Mouse (Mus musculus) midbrain, embryonic 11.5 days (tissue): ENCODE results near the gene Gas6. TPM values are rescaled to one million over a fixed set of nuclear protein-coding genes. Genes with fewer than 3 reads are reported as not detected.

Source experiments
- ATAC-seq: fragments of 200-750 bp; cut with Nextera tagmentation; 2 replicates; pipeline ENCODE4 v1.8.0; 2017; ENCODE audit warnings: moderate TSS enrichment, moderate library complexity; ENCODE audit not compliant: low FRiP score
- DNase-seq: peaks from one replicate; pipeline ENCODE4 v3.0.0; 2015; ENCODE audit warnings: low spot score; ENCODE audit errors: missing footprints
- H3K27ac ChIP-seq: fragments of 300-500 bp; sonication (generic); 2 replicates; pipeline ENCODE4 v1.5.1; 2014; ENCODE audit warnings: low read depth, low read length
- H3K27me3 ChIP-seq: fragments of 300-500 bp; sonication (generic); 2 replicates; pipeline ENCODE4 v1.6.1; 2014; ENCODE audit warnings: mild to moderate bottlenecking, low read length, moderate library complexity, mixed read lengths; ENCODE audit not compliant: control insufficient read depth, insufficient read depth
- H3K36me3 ChIP-seq: fragments of 300-500 bp; sonication (generic); 2 replicates; pipeline ENCODE4 v1.6.1; 2014; ENCODE audit warnings: mild to moderate bottlenecking, low read length, moderate library complexity, mixed read lengths; ENCODE audit not compliant: control insufficient read depth, insufficient read depth
- H3K4me1 ChIP-seq: fragments of 300-500 bp; sonication (generic); 2 replicates; pipeline ENCODE4 v1.6.1; 2014; ENCODE audit warnings: low read length; ENCODE audit not compliant: control insufficient read depth, insufficient read depth
- H3K4me2 ChIP-seq: fragments of 300-500 bp; sonication (generic); 2 replicates; pipeline ENCODE4 v1.6.1; 2014; ENCODE audit warnings: mild to moderate bottlenecking, moderate library complexity
- H3K4me3 ChIP-seq: fragments of 300-500 bp; sonication (generic); 2 replicates; pipeline ENCODE4 v1.5.1; 2014; ENCODE audit warnings: low read depth, low read length
- H3K9ac ChIP-seq: fragments of 300-500 bp; sonication (generic); 2 replicates; pipeline ENCODE4 v1.6.1; 2014; ENCODE audit warnings: low read length
- H3K9me3 ChIP-seq: fragments of 300-500 bp; sonication (generic); 2 replicates; pipeline ENCODE4 v1.6.1; 2016; ENCODE audit warnings: low read length; ENCODE audit not compliant: control insufficient read depth
- WGBS: fragments of 180-500 bp; shearing (Covaris S2); extraction: QIAGEN DNeasy Blood & Tissue Kit; methylation state at CpG from one replicate; pipeline ENCODE4 v1.1.7; 2014; 5-methylcytosine and 5-hydroxymethylcytosine counted together
- polyA plus RNA-seq: library from polyadenylated mRNA; unstranded; fragments of >200 nt; fragmentation: Nextera tagmentation; extraction: Ambion mirVana; gene quantifications from 2 replicates; pipeline ENCODE4 v1.2.1, GENCODE M21; 2014

The Gas6 gene
- polyA plus RNA-seq, 1 experiment from 2014 or later: 8.8 TPM

DNA sequence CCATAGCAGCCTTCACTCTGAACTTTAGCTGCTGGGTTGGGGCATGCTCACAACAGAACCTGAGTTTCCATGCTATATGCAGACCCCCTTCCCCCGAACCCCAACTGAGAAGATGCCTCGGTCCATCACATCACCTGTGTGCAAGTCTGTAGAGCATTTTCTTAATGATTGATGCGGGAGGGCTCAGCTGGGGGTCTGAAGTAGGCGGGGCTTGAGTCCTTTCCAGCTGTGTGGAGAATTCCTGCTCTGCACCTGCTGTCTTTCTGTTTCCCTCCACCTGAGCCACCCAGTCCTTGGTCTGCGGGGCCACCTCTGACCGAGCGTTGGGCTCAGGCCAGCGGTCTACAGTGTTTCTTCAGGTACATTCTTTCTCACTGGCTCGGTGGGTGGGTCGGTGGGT is 59.4 kb downstream of the Gas6 start, which contains the start of gene Tmem255b:
Gene Tmem255b, plus strand, starts transcription at position 301 of the 400 bp plus-strand sequence.
- WGBS: 19% methylated on average over 10 of the region's 10 CpGs
- Histone ChIP-seq H3K4me3 (no peak within 1 kb of the TSS), H3K36me3 (no peaks in the 10 kb centered on the region), H3K27ac (no peak within 1 kb of the TSS), H3K9ac (no peak within 1 kb of the TSS), H3K27me3 (peaks cover 3% of the 10 kb centered on the region; the same call in 1 of the 2 replicates), H3K4me1 (peaks cover 3% of the 10 kb centered on the region), H3K4me2 (no peak within 1 kb of the TSS), H3K9me3 (no peaks in the 10 kb centered on the region)
- ATAC-seq (no peak), DNase-seq (no peak)

DNA sequence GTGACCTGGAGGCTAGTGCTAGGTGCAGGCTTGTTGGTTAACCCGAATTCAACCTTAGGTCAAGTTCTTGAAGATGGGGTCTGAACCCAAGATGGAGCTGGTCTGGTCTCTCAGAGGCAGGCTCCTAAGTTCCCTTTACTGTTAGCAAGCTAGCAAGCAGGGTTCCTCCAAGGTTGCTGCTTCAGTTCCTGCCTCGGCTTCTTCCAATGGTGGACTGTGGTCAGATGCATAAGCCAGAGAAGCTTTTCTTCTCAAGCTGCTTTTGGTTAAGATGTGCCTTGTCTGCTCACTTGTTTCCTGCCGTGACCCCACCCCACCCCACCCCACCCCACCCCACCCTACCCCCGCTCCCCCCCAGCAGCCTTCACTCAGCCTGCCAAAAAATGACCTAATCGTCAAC is 61.2 kb downstream of the Gas6 start:
- ATAC-seq (no peak), DNase-seq (no peak)
- no peaks in the 10 kb centered on the region for H3K9me3 ChIP-seq
- H3K27me3 ChIP-seq: peaks cover 3% of the 10 kb centered on the region; the same call in 1 of the 2 replicates
- H3K4me2 ChIP-seq: no peak overlapping the region
- H3K27ac ChIP-seq: no peak overlapping the region
- H3K4me1 ChIP-seq: peaks cover 3% of the 10 kb centered on the region
- no peak overlapping the region for H3K9ac ChIP-seq
- no peaks in the 10 kb centered on the region for H3K36me3 ChIP-seq
- 82% methylated on average over 5 of the region's 5 CpGs for WGBS
- no peak overlapping the region for H3K4me3 ChIP-seq

DNA sequence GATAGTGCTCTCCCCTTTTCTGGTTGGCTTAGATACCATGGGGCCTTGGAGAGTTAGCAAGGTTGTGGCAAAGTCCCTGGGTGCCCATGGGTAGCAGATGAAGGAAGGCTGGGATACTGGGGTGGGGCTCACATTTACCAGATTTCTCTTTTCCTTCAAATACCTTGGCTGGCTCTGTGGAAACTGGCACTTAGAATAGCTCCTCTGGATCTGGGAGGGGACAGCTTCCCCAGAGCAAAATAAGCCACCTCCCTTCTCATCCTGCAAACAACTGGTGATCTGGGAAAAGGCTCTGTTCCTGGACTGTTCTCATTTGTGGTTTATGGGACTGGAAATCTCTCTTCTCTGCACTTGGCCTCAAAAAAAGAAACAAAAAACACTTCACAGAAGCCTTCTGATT is 63.4 kb downstream of the Gas6 start:
- H3K36me3 ChIP-seq: no peaks in the 10 kb centered on the region
- DNase-seq (no peak), ATAC-seq (no peak)
- H3K4me2 ChIP-seq: no peak overlapping the region
- no peak overlapping the region for H3K27ac ChIP-seq
- no peak overlapping the region for H3K9ac ChIP-seq
- H3K4me1 ChIP-seq: peaks cover 3% of the 10 kb centered on the region
- no peaks in the 10 kb centered on the region for H3K9me3 ChIP-seq
- peaks cover 3% of the 10 kb centered on the region; the same call in 1 of the 2 replicates for H3K27me3 ChIP-seq
- H3K4me3 ChIP-seq: no peak overlapping the region

DNA sequence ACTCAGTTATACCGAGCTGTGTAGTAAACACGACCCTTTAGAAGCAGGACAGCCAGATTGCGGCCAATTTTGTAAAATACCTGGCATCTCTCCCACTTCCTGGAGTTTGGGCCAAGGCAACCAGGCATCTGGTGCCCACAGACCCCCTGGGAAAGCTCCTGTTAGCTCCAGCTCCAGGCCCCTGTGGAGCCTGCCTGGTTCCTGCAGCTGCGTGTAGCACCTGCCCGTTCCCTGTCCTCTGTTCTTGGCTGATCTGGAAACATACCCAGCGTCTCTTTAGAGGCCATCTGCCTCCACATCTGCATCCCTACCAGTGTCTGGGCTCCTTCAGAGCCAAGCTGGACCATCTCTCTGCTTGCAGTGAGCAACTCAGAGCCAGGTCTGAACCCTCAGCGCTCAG is 63.9 kb downstream of the Gas6 start:
- H3K4me1 ChIP-seq: peaks cover 1% of the 10 kb centered on the region
- ATAC-seq: no peak
- H3K9ac ChIP-seq: no peak overlapping the region
- H3K27ac ChIP-seq: no peak overlapping the region
- H3K4me3 ChIP-seq: no peak overlapping the region
- H3K9me3 ChIP-seq: no peaks in the 10 kb centered on the region
- no peaks in the 10 kb centered on the region for H3K36me3 ChIP-seq
- H3K4me2 ChIP-seq: no peak overlapping the region
- DNase-seq: no peak
- 84% methylated on average over 7 of the region's 7 CpGs for WGBS
- peaks cover 3% of the 10 kb centered on the region; the same call in 1 of the 2 replicates for H3K27me3 ChIP-seq

DNA sequence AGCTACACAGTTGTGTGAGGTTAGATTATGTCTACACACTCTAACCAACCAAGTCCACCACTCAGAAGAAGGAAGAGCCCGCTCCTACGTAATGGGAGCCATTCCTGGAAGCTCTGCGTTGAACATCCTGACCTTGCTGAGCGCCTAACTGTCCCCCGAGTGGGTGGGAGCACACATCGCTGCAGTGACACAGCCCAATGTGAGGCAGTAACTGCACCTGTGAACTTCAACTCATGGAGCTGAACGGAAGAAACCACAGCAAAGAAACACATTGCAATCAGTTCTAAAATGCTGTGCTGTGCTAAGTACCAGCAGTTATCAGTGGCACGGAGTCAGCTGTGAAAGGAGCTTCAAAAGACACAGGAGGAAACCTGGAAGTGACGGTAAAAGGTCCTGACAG is 66.1 kb downstream of the Gas6 start:
- Histone ChIP-seq H3K4me1 (no peaks in the 10 kb centered on the region), H3K9me3 (no peaks in the 10 kb centered on the region), H3K4me3 (no peak overlapping the region), H3K36me3 (no peaks in the 10 kb centered on the region), H3K9ac (no peak overlapping the region), H3K4me2 (no peak overlapping the region), H3K27me3 (no peaks in the 10 kb centered on the region), H3K27ac (no peak overlapping the region)
- ATAC-seq (no peak), DNase-seq (no peak)
- WGBS: 89% methylated on average over 9 of the region's 9 CpGs

DNA sequence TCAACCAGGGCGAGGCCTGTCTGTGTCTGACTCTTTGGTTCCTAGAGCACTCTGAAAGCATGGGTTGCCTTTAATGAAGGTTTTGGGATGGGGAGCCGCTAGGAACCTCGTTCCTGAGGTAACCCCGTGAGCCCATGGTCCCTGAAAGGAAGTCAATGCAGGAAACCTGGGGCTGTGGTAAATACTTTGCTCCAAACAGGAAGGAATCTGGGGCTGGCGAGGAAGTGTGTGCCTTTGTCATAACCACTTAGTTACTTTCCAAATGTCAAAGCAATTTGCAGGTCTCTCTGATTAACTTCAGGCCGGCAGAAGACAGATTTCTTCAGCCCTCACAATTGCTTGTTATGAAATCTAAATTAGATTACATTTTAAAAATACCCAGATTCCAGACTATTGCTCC is 66.9 kb downstream of the Gas6 start:
- no peaks in the 10 kb centered on the region for H3K4me1 ChIP-seq
- H3K9me3 ChIP-seq: no peaks in the 10 kb centered on the region
- DNase-seq (no peak), ATAC-seq (no peak)
- H3K36me3 ChIP-seq: no peaks in the 10 kb centered on the region
- H3K4me2 ChIP-seq: no peak overlapping the region
- no peak overlapping the region for H3K9ac ChIP-seq
- 84% methylated on average over 6 of the region's 6 CpGs for WGBS
- H3K4me3 ChIP-seq: no peak overlapping the region
- no peaks in the 10 kb centered on the region for H3K27me3 ChIP-seq
- no peak overlapping the region for H3K27ac ChIP-seq

DNA sequence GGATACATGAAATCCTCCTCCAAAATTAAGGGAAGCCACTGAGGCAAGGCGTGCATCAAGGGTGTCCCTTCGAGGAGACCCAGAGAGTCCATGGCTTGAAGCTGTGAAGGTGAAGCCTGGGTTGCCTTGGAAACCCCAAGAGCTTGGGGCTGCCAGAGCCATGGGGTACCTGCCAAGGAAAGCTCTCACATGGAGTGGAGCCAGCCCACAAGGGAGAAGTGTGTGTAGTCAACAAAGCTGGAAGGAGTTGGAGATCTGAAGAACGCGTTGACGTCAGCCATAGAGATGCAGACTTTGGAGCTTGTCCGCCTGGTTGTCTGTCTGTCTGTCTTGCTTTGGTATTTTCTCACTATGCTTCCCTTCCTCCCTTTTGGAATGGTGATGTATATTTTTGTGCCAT is 73.3 kb downstream of the Gas6 start:
- DNase-seq (no peak), ATAC-seq (no peak)
- Histone ChIP-seq H3K4me1 (no peaks in the 10 kb centered on the region), H3K9ac (no peak overlapping the region), H3K36me3 (no peaks in the 10 kb centered on the region), H3K27me3 (no peaks in the 10 kb centered on the region), H3K4me3 (no peak overlapping the region), H3K9me3 (no peaks in the 10 kb centered on the region), H3K4me2 (no peak overlapping the region), H3K27ac (no peak overlapping the region)
- 93% methylated on average over 6 of the region's 6 CpGs for WGBS

DNA sequence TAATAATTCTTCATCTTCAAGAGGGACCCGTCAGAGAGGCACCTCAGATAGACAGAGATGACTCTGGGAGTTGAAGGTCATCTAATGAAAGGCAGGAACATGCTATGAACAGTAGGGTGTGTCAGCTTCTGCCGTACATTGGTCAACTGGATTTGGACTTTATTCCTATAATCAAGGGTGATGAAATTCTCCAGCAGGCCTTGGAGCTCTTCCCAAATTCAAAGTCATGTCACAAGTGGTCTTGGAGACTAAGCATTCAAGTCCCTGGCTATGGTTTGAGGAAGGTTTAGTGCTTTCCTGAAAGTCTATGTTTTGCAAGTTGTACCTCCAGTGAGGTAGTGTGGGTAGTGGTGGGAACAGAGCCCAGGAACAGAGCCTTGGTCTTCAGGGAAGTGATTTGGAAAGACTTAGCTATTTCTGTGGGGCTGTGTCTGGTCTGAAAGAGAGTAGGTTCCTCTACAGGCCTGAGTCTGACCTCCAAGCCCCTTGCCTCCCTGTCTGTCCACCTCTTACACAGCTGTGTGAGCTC is 75.1 kb downstream of the Gas6 start:
- H3K4me2 ChIP-seq: no peak overlapping the region
- DNase-seq (no peak), ATAC-seq (no peak)
- H3K27ac ChIP-seq: no peak overlapping the region
- no peak overlapping the region for H3K9ac ChIP-seq
- H3K27me3 ChIP-seq: no peaks in the 10 kb centered on the region
- H3K4me1 ChIP-seq: no peaks in the 10 kb centered on the region
- 74% methylated on average over 2 of the region's 2 CpGs for WGBS
- H3K9me3 ChIP-seq: no peaks in the 10 kb centered on the region
- H3K36me3 ChIP-seq: no peaks in the 10 kb centered on the region
- H3K4me3 ChIP-seq: no peak overlapping the region

DNA sequence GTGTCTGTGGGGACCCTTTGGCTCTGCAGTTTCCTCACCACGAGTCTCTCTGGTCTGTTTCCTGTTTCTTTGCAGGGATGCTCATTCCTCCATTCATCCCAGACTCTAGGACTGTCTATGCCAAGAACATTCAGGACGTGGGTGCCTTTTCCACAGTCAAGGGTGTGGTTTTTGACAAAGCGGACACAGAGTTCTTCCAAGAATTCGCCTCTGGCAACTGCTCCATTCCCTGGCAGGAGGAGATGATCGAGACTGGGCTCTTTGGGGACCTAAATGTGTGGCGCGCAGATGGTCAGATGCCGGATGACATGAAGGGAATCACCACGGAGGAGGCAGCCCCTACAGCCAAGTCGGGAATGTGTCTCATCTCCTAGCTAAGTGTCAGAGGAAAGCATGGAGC is 78.4 kb downstream of the Gas6 start:
- Histone ChIP-seq H3K36me3 (no peaks in the 10 kb centered on the region), H3K9ac (no peak overlapping the region), H3K4me2 (no peak overlapping the region), H3K4me3 (no peak overlapping the region), H3K4me1 (no peaks in the 10 kb centered on the region), H3K27me3 (no peaks in the 10 kb centered on the region), H3K9me3 (no peaks in the 10 kb centered on the region), H3K27ac (no peak overlapping the region)
- DNase-seq (no peak), ATAC-seq (no peak)
- WGBS: 81% methylated on average over 10 of the region's 10 CpGs
